Mouse (Mus musculus) forebrain, postnatal 0 days (tissue): ENCODE results near the gene Dph6. TPM values are rescaled to one million over a fixed set of nuclear protein-coding genes. Genes with fewer than 3 reads are reported as not detected.
A peak's percentile ranks its signal among the peaks of the same experiment; 100 is the strongest.

Experiments used
- ATAC-seq: fragments of 200-750 bp; cut with Nextera tagmentation; 2 replicates; pipeline ENCODE4 v1.8.0; 2017; ENCODE audit warnings: mild to moderate bottlenecking, moderate library complexity
- DNase-seq: peaks from one replicate; pipeline ENCODE4 v3.0.0-alpha.2; 2015
- H3K27ac ChIP-seq: fragments of 300-500 bp; sonication (generic); 2 replicates; pipeline ENCODE4 v1.5.1; 2014; ENCODE audit warnings: low read depth, mild to moderate bottlenecking, antibody characterized with exemption, low read length, moderate library complexity, mixed read lengths
- H3K27me3 ChIP-seq: fragments of 300-500 bp; sonication (generic); 2 replicates; pipeline ENCODE4 v1.6.1; 2014; ENCODE audit warnings: mild to moderate bottlenecking, low read length, mixed read lengths; ENCODE audit not compliant: insufficient read depth
- H3K36me3 ChIP-seq: fragments of 300-500 bp; sonication (generic); 2 replicates; pipeline ENCODE4 v1.6.1; 2014; ENCODE audit warnings: mild to moderate bottlenecking, moderate library complexity; ENCODE audit not compliant: insufficient read depth
- H3K4me1 ChIP-seq: fragments of 300-500 bp; sonication (generic); 2 replicates; pipeline ENCODE4 v1.6.1; 2014; ENCODE audit warnings: antibody characterized with exemption; ENCODE audit not compliant: insufficient read depth
- H3K4me2 ChIP-seq: fragments of 300-500 bp; sonication (generic); 2 replicates; pipeline ENCODE4 v1.6.1; 2014; ENCODE audit warnings: low read depth, mild to moderate bottlenecking, moderate library complexity
- H3K4me3 ChIP-seq: fragments of 300-500 bp; sonication (generic); 2 replicates; pipeline ENCODE4 v1.5.1; 2014; ENCODE audit warnings: low read depth, low read length, mixed read lengths
- H3K9ac ChIP-seq: fragments of 300-500 bp; sonication (generic); 2 replicates; pipeline ENCODE4 v1.6.1; 2014; ENCODE audit warnings: mild to moderate bottlenecking
- H3K9me3 ChIP-seq: fragments of 300-500 bp; sonication (generic); 2 replicates; pipeline ENCODE4 v1.6.1; 2016; ENCODE audit warnings: low read length
- CTCF ChIP-seq: sonication (generic); IDR thresholded peaks from 2 replicates; pipeline ENCODE4 v1.5.1; 2016; ENCODE audit warnings: antibody characterized with exemption, control low read depth, low read depth
- WGBS: fragments of 180-500 bp; shearing (Covaris S2); extraction: QIAGEN DNeasy Blood & Tissue Kit; methylation state at CpG from one replicate; pipeline ENCODE4 v1.1.7; 2014; 5-methylcytosine and 5-hydroxymethylcytosine counted together
- polyA plus RNA-seq: library from polyadenylated mRNA; unstranded; fragments of >200 nt; fragmentation: Nextera tagmentation; extraction: Ambion mirVana; gene quantifications from 2 replicates; pipeline ENCODE4 v1.2.1, GENCODE M21; 2015
- total RNA-seq: library from RNA; depleted of rRNA; stranded (reverse); fragments of >200 nt; gene quantifications from 2 replicates; pipeline ENCODE4 v1.2.3, GENCODE M21; 2014

Dph6 gene
- total and polyA plus RNA-seq, 2 experiments from 2014 or later, result 13.9 to 14.2 TPM

- Histone ChIP-seq H3K4me3 (no peak overlapping the region), H3K9ac (no peak overlapping the region), H3K27me3 (no peaks in the 10 kb centered on the region), H3K9me3 (no peaks in the 10 kb centered on the region), H3K36me3 (no peaks in the 10 kb centered on the region), H3K27ac (no peak overlapping the region), H3K4me1 (no peaks in the 10 kb centered on the region), H3K4me2 (no peak overlapping the region)
- TF ChIP-seq CTCF, result no peak
- no peak for ATAC-seq
- WGBS, result 22% methylated on average over 2 of the region's 2 CpGs
- no peak for DNase-seq
Observed at GRCm38 (mm10) chr2:114542325-114542724, 112.4 kb downstream of the Dph6 start.

- H3K4me3 ChIP-seq, result no peak overlapping the region
- H3K4me2 ChIP-seq, result no peak overlapping the region
- H3K9ac ChIP-seq, result no peak overlapping the region
- no peak overlapping the region for H3K27ac ChIP-seq
- no peak for DNase-seq
- H3K9me3 ChIP-seq, result no peaks in the 10 kb centered on the region
- no peaks in the 10 kb centered on the region for H3K36me3 ChIP-seq
- TF ChIP-seq CTCF, result no peak
- no peaks in the 10 kb centered on the region for H3K4me1 ChIP-seq
- 89% methylated on average over 6 of the region's 6 CpGs for WGBS
- ATAC-seq, result no peak
- no peaks in the 10 kb centered on the region for H3K27me3 ChIP-seq
Observed at GRCm38 (mm10) chr2:114540416-114540815, 114.3 kb downstream of the Dph6 start.

GRCm38 (mm10) chr2:114536032-114536431 is 118.7 kb downstream of the Dph6 start:
- H3K9me3 ChIP-seq, result no peaks in the 10 kb centered on the region
- no peaks in the 10 kb centered on the region for H3K27me3 ChIP-seq
- no peak overlapping the region for H3K4me2 ChIP-seq
- ATAC-seq (no peak), DNase-seq (no peak)
- H3K4me1 ChIP-seq, result no peaks in the 10 kb centered on the region
- no peak overlapping the region for H3K9ac ChIP-seq
- no peaks in the 10 kb centered on the region for H3K36me3 ChIP-seq
- WGBS, result 83% methylated on average over 1 of the region's 1 CpGs
- H3K27ac ChIP-seq, result no peak overlapping the region
- TF ChIP-seq CTCF, result no peak
- no peak overlapping the region for H3K4me3 ChIP-seq

GRCm38 (mm10) chr2:114531010-114531756 is 123.6 kb downstream of the Dph6 start:
- Histone ChIP-seq H3K4me1 (no peaks in the 10 kb centered on the region), H3K36me3 (no peaks in the 10 kb centered on the region), H3K9me3 (no peaks in the 10 kb centered on the region), H3K27ac (no peak overlapping the region), H3K4me3 (no peak overlapping the region), H3K27me3 (no peaks in the 10 kb centered on the region), H3K9ac (no peak overlapping the region), H3K4me2 (no peak overlapping the region)
- no peak for TF ChIP-seq CTCF
- 80% methylated on average over 5 of the region's 5 CpGs for whole genome bisulfite sequencing
- DNase-seq (no peak), ATAC-seq (no peak)

- DNase-seq, result peak; percentile 24
- H3K4me3 ChIP-seq, result no peak overlapping the region
- no peak for ATAC-seq
- H3K27ac ChIP-seq, result no peak overlapping the region
- H3K36me3 ChIP-seq, result no peaks in the 10 kb centered on the region
- TF ChIP-seq CTCF, result no peak
- no peaks in the 10 kb centered on the region for H3K9me3 ChIP-seq
- no peak overlapping the region for H3K4me2 ChIP-seq
- H3K9ac ChIP-seq, result no peak overlapping the region
- no peaks in the 10 kb centered on the region for H3K27me3 ChIP-seq
- no peaks in the 10 kb centered on the region for H3K4me1 ChIP-seq
- WGBS, result 53% methylated on average over 5 of the region's 5 CpGs
Observed at GRCm38 (mm10) chr2:114520414-114520813, 134.3 kb downstream of the Dph6 start.

GRCm38 (mm10) chr2:114519907-114520306 is 134.9 kb downstream of the Dph6 start:
- H3K27me3 ChIP-seq, result no peaks in the 10 kb centered on the region
- ATAC-seq (no peak), DNase-seq (no peak)
- H3K4me3 ChIP-seq, result no peak overlapping the region
- H3K9me3 ChIP-seq, result no peaks in the 10 kb centered on the region
- no peak overlapping the region for H3K27ac ChIP-seq
- 53% methylated on average over 3 of the region's 3 CpGs for WGBS
- H3K36me3 ChIP-seq, result no peaks in the 10 kb centered on the region
- H3K4me1 ChIP-seq, result no peaks in the 10 kb centered on the region
- no peak overlapping the region for H3K4me2 ChIP-seq
- H3K9ac ChIP-seq, result no peak overlapping the region
- no peak for TF ChIP-seq CTCF

GRCm38 (mm10) chr2:114492398-114492797 is 162.4 kb downstream of the Dph6 start:
- H3K27ac ChIP-seq, result no peak overlapping the region
- no peak for TF ChIP-seq CTCF
- no peaks in the 10 kb centered on the region for H3K36me3 ChIP-seq
- H3K27me3 ChIP-seq, result no peaks in the 10 kb centered on the region
- DNase-seq (no peak), ATAC-seq (no peak)
- no peaks in the 10 kb centered on the region for H3K4me1 ChIP-seq
- H3K4me2 ChIP-seq, result no peak overlapping the region
- no peaks in the 10 kb centered on the region for H3K9me3 ChIP-seq
- no peak overlapping the region for H3K9ac ChIP-seq
- 27% methylated on average over 3 of the region's 3 CpGs for WGBS
- H3K4me3 ChIP-seq, result no peak overlapping the region
